Mouse (Mus musculus) hindbrain, embryonic 12.5 days (tissue): ENCODE measurements at regions not wholly inside any gene's neighbourhood (a gene's known extent, or its start where the extent isn't known, plus 50 kb on each side); places are given as distances from the start of the nearest gene placed in this dataset.

Experiments
- ATAC-seq: fragments of 200-750 bp; cut with Nextera tagmentation; 2 replicates; pipeline ENCODE4 v1.8.0; 2017; ENCODE audit warnings: moderate TSS enrichment; ENCODE audit not compliant: low FRiP score
- H3K27ac ChIP-seq: fragments of 300-500 bp; sonication (generic); 2 replicates; pipeline ENCODE4 v1.5.1; 2016; ENCODE audit warnings: mild to moderate bottlenecking
- H3K27me3 ChIP-seq: fragments of 300-500 bp; sonication (generic); 2 replicates; pipeline ENCODE4 v1.6.1; 2016; ENCODE audit warnings: mild to moderate bottlenecking
- H3K36me3 ChIP-seq: fragments of 300-500 bp; sonication (generic); 2 replicates; pipeline ENCODE4 v1.6.1; 2016; ENCODE audit warnings: mild to moderate bottlenecking
- H3K4me1 ChIP-seq: fragments of 300-500 bp; sonication (generic); 2 replicates; pipeline ENCODE4 v1.6.1; 2016
- H3K4me2 ChIP-seq: fragments of 300-500 bp; sonication (generic); replicated peaks from 2 replicates; pipeline ENCODE4 v1.6.1; 2016; ENCODE audit warnings: mild to moderate bottlenecking
- H3K4me3 ChIP-seq: fragments of 300-500 bp; sonication (generic); 2 replicates; pipeline ENCODE4 v1.5.1; 2016; ENCODE audit warnings: mild to moderate bottlenecking
- H3K9ac ChIP-seq: fragments of 300-500 bp; sonication (generic); 2 replicates; pipeline ENCODE4 v1.6.1; 2016; ENCODE audit warnings: mild to moderate bottlenecking, moderate library complexity
- H3K9me3 ChIP-seq: fragments of 300-500 bp; sonication (generic); replicated peaks from 2 replicates; pipeline ENCODE4 v1.6.1; 2016; ENCODE audit warnings: mild to moderate bottlenecking
- WGBS: fragments of 180-500 bp; shearing (Covaris S2); methylation state at CpG from one replicate; pipeline ENCODE4 v1.1.7; 2016; 5-methylcytosine and 5-hydroxymethylcytosine counted together

- ATAC-seq = no peak
- Histone ChIP-seq H3K4me2 (no peak overlapping the region), H3K4me3 (no peak overlapping the region), H3K27me3 (no peaks in the 10 kb centered on the region), H3K9ac (no peak overlapping the region), H3K36me3 (no peaks in the 10 kb centered on the region), H3K9me3 (no peaks in the 10 kb centered on the region), H3K27ac (no peak overlapping the region), H3K4me1 (no peaks in the 10 kb centered on the region)
- 92% methylated on average over 6 of the region's 6 CpGs for WGBS
These were observed 60.0 kb upstream of the Msi2 start for GRCm38 (mm10) chr11:88778326-88778725.

GRCm38 (mm10) chr11:88774401-88774931 lies 56.2 kb upstream of the Msi2 start:
- Histone ChIP-seq H3K36me3 (no peaks in the 10 kb centered on the region), H3K9me3 (no peaks in the 10 kb centered on the region), H3K4me1 (peaks cover 5% of the 10 kb centered on the region; the same call in 1 of the 2 replicates), H3K9ac (no peak overlapping the region), H3K4me2 (no peak overlapping the region), H3K27me3 (no peaks in the 10 kb centered on the region), H3K27ac (peak overlapping the region; percentile 24), H3K4me3 (no peak overlapping the region)
- WGBS = 23% methylated on average over 4 of the region's 4 CpGs
- ATAC-seq = no peak

GRCm38 (mm10) chr11:88773961-88774360 lies 55.6 kb upstream of the Msi2 start:
- Histone ChIP-seq H3K9me3 (no peaks in the 10 kb centered on the region), H3K9ac (no peak overlapping the region), H3K27ac (no peak overlapping the region), H3K4me2 (no peak overlapping the region), H3K4me1 (peaks cover 5% of the 10 kb centered on the region; the same call in 1 of the 2 replicates), H3K36me3 (no peaks in the 10 kb centered on the region), H3K4me3 (no peak overlapping the region), H3K27me3 (no peaks in the 10 kb centered on the region)
- ATAC-seq = no peak
- WGBS = 67% methylated on average over 6 of the region's 6 CpGs

- ATAC-seq = no peak
- Histone ChIP-seq H3K27me3 (no peaks in the 10 kb centered on the region), H3K4me1 (peaks cover 8% of the 10 kb centered on the region; the same call in 1 of the 2 replicates), H3K4me2 (no peak overlapping the region), H3K36me3 (no peaks in the 10 kb centered on the region), H3K4me3 (no peak overlapping the region), H3K9me3 (no peaks in the 10 kb centered on the region), H3K27ac (0 out of 2 replicates have a peak overlapping the region, but pooled peaks have one; percentile 8), H3K9ac (no peak overlapping the region)
- WGBS = 82% methylated on average over 7 of the region's 7 CpGs
These were observed 52.1 kb upstream of the Msi2 start for GRCm38 (mm10) chr11:88770405-88770804.
